Mouse (Mus musculus): ENCODE measurements around the gene Nsd1. TPM values are rescaled to one million over a fixed set of nuclear protein-coding genes. Genes with fewer than 3 reads are reported as not detected.

The Nsd1 gene
- polyA plus RNA-seq, 1 experiment = 34.1 TPM

- Histone ChIP-seq H3K27ac (replicated peaks; ENCODE audit: low read depth, low read length) (peak overlapping the region; percentile 97), H3K4me1 (ENCODE audit: control insufficient read depth, insufficient read depth, insufficient read length, low read length) (peaks cover 10% of the 10 kb centered on the region; the same call in 1 of the 2 replicates), H3K4me3 (ENCODE audit: insufficient read depth, low read depth, low read length) (peak overlapping the region; percentile 80)
These were observed 800 bp downstream of the Nsd1 start for GRCm38 (mm10) chr13:55210193-55210970.

- Histone ChIP-seq H3K4me1 (ENCODE audit: control insufficient read depth, insufficient read depth, insufficient read length, low read length) (peaks cover 10% of the 10 kb centered on the region; the same call in 1 of the 2 replicates), H3K4me3 (ENCODE audit: insufficient read depth, low read depth, low read length) (peak overlapping the region; percentile 80), H3K27ac (replicated peaks; ENCODE audit: low read depth, low read length) (peak overlapping the region; percentile 97)
These were observed 1.3 kb downstream of the Nsd1 start for GRCm38 (mm10) chr13:55210971-55211220.

GRCm38 (mm10) chr13:55211221-55212010 lies 1.8 kb downstream of the Nsd1 start:
- Histone ChIP-seq H3K4me1 (ENCODE audit: control insufficient read depth, insufficient read depth, insufficient read length, low read length) (peaks cover 14% of the 10 kb centered on the region), H3K4me3 (ENCODE audit: insufficient read depth, low read depth, low read length) (peak overlapping the region; percentile 86), H3K27ac (replicated peaks; ENCODE audit: low read depth, low read length) (peak overlapping the region; percentile 97)

- Histone ChIP-seq H3K27ac (replicated peaks; ENCODE audit: low read depth, low read length) (peak overlapping the region; percentile 75), H3K4me1 (ENCODE audit: control insufficient read depth, insufficient read depth, insufficient read length, low read length) (peaks cover 14% of the 10 kb centered on the region)
These were observed 2.4 kb downstream of the Nsd1 start for GRCm38 (mm10) chr13:55212011-55212360.

GRCm38 (mm10) chr13:55212361-55213137 lies 3.0 kb downstream of the Nsd1 start:
- H3K4me1 ChIP-seq (ENCODE audit: control insufficient read depth, insufficient read depth, insufficient read length, low read length) = peaks cover 14% of the 10 kb centered on the region
- peak overlapping the region; percentile 75 for H3K27ac ChIP-seq (replicated peaks; ENCODE audit: low read depth, low read length)
- H3K4me3 ChIP-seq (ENCODE audit: insufficient read depth, low read depth, low read length) = peak overlapping the region; percentile 86

More at GRCm38 (mm10) chr13:55212011-55212360, 2.4 kb downstream of the Nsd1 start:
- H3K4me3 ChIP-seq (ENCODE audit: insufficient read depth, low read depth, low read length) = peak overlapping the region; percentile 86

GRCm38 (mm10) chr13:55213138-55213806 lies 3.7 kb downstream of the Nsd1 start:
- Histone ChIP-seq H3K27ac (replicated peaks; ENCODE audit: low read depth, low read length) (peak overlapping the region; percentile 75), H3K4me3 (ENCODE audit: insufficient read depth, low read depth, low read length) (peak overlapping the region; percentile 86), H3K4me1 (ENCODE audit: control insufficient read depth, insufficient read depth, insufficient read length, low read length) (peaks cover 15% of the 10 kb centered on the region)

GRCm38 (mm10) chr13:55224364-55224763 lies 14.8 kb downstream of the Nsd1 start:
- H3K4me1 ChIP-seq (ENCODE audit: control insufficient read depth, insufficient read depth, insufficient read length, low read length) = no peaks in the 10 kb centered on the region; the same call in 1 of the 2 replicates
- no peak overlapping the region for H3K27ac ChIP-seq (replicated peaks; ENCODE audit: low read depth, low read length)
- no peak overlapping the region for H3K4me3 ChIP-seq (ENCODE audit: insufficient read depth, low read depth, low read length)

GRCm38 (mm10) chr13:55230701-55231100 lies 21.1 kb downstream of the Nsd1 start:
- H3K27ac ChIP-seq (replicated peaks; ENCODE audit: low read depth, low read length) = no peak overlapping the region
- no peaks in the 10 kb centered on the region; the same call in 1 of the 2 replicates for H3K4me1 ChIP-seq (ENCODE audit: control insufficient read depth, insufficient read depth, insufficient read length, low read length)
- H3K4me3 ChIP-seq (ENCODE audit: insufficient read depth, low read depth, low read length) = no peak overlapping the region

GRCm38 (mm10) chr13:55243205-55243604 lies 33.6 kb downstream of the Nsd1 start:
- Histone ChIP-seq H3K4me3 (ENCODE audit: insufficient read depth, low read depth, low read length) (no peak overlapping the region), H3K27ac (replicated peaks; ENCODE audit: low read depth, low read length) (no peak overlapping the region), H3K4me1 (ENCODE audit: control insufficient read depth, insufficient read depth, insufficient read length, low read length) (no peaks in the 10 kb centered on the region)

- Histone ChIP-seq H3K4me3 (ENCODE audit: insufficient read depth, low read depth, low read length) (no peak overlapping the region), H3K27ac (replicated peaks; ENCODE audit: low read depth, low read length) (no peak overlapping the region), H3K4me1 (ENCODE audit: control insufficient read depth, insufficient read depth, insufficient read length, low read length) (peaks cover 2% of the 10 kb centered on the region; the same call in 1 of the 2 replicates)
These were observed 37.9 kb downstream of the Nsd1 start for GRCm38 (mm10) chr13:55247293-55248030.

- no peak overlapping the region for H3K27ac ChIP-seq (replicated peaks; ENCODE audit: low read depth, low read length)
- no peak overlapping the region for H3K4me3 ChIP-seq (ENCODE audit: insufficient read depth, low read depth, low read length)
- H3K4me1 ChIP-seq (ENCODE audit: control insufficient read depth, insufficient read depth, insufficient read length, low read length) = peaks cover 2% of the 10 kb centered on the region; the same call in 1 of the 2 replicates
These were observed 39.7 kb downstream of the Nsd1 start for GRCm38 (mm10) chr13:55249246-55249645.

GRCm38 (mm10) chr13:55252820-55253219 lies 43.2 kb downstream of the Nsd1 start:
- H3K4me3 ChIP-seq (ENCODE audit: insufficient read depth, low read depth, low read length) = no peak overlapping the region
- no peak overlapping the region for H3K27ac ChIP-seq (replicated peaks; ENCODE audit: low read depth, low read length)
- peaks cover 2% of the 10 kb centered on the region; the same call in 1 of the 2 replicates for H3K4me1 ChIP-seq (ENCODE audit: control insufficient read depth, insufficient read depth, insufficient read length, low read length)

GRCm38 (mm10) chr13:55255052-55255652 lies 45.6 kb downstream of the Nsd1 start:
- H3K27ac ChIP-seq (replicated peaks; ENCODE audit: low read depth, low read length) = no peak overlapping the region
- H3K4me3 ChIP-seq (ENCODE audit: insufficient read depth, low read depth, low read length) = no peak overlapping the region
- H3K4me1 ChIP-seq (ENCODE audit: control insufficient read depth, insufficient read depth, insufficient read length, low read length) = no peaks in the 10 kb centered on the region

- Histone ChIP-seq H3K27ac (replicated peaks; ENCODE audit: low read depth, low read length) (no peak overlapping the region), H3K4me3 (ENCODE audit: insufficient read depth, low read depth, low read length) (no peak overlapping the region), H3K4me1 (ENCODE audit: control insufficient read depth, insufficient read depth, insufficient read length, low read length) (no peaks in the 10 kb centered on the region)
These were observed 49.1 kb downstream of the Nsd1 start for GRCm38 (mm10) chr13:55258651-55259050.

All from brown adipose tissue, adult 24 weeks (tissue).